Mouse (Mus musculus) liver, embryonic 14.5 days (tissue): ENCODE data around the gene Rbm47. TPM values are rescaled to one million over a fixed set of nuclear protein-coding genes. Genes with fewer than 3 reads are reported as not detected.

Source experiments
- ATAC-seq: fragments of 200-750 bp; cut with Nextera tagmentation; 2 replicates; pipeline ENCODE4 v1.8.0; 2017; ENCODE audit warnings: moderate number of reproducible peaks, mild to moderate bottlenecking, moderate library complexity; ENCODE audit not compliant: insufficient read depth
- DNase-seq, 3 experiments: peaks; one replicate each; pipeline ENCODE4 v3.0.0-alpha.2; 2012 to 2013; ENCODE audit warnings: low read depth in 3 of 3, low spot score in 3 of 3
- H3K27ac ChIP-seq: fragments of 300-500 bp; sonication (generic); 2 replicates; pipeline ENCODE4 v1.5.1; 2014; ENCODE audit warnings: moderate library complexity, mild to moderate bottlenecking, control low read depth, inconsistent platforms
- H3K27me3 ChIP-seq: fragments of 300-500 bp; sonication (generic); 2 replicates; pipeline ENCODE4 v1.6.1; 2014; ENCODE audit warnings: mild to moderate bottlenecking, low read length, moderate library complexity; ENCODE audit not compliant: control insufficient read depth, insufficient read depth
- H3K36me3 ChIP-seq: fragments of 300-500 bp; sonication (generic); replicated peaks from 2 replicates; pipeline ENCODE4 v1.6.1; 2014; ENCODE audit warnings: low read depth; ENCODE audit not compliant: control insufficient read depth, insufficient read depth
- H3K4me1 ChIP-seq, 2 experiments: fragments of 200-500 bp in 1 of 2; fragments of 300-500 bp in 1 of 2; sonication (generic) in 1 of 2; replicated peaks; 2 replicates each; pipeline ENCODE4 v1.6.1; 2012 to 2014; ENCODE audit warnings: antibody characterized with exemption in 1 of 2, inconsistent platforms in 1 of 2, low read length in 1 of 2; ENCODE audit not compliant: control insufficient read depth in 2 of 2, insufficient read depth in 2 of 2
- H3K4me2 ChIP-seq: fragments of 300-500 bp; sonication (generic); 2 replicates; pipeline ENCODE4 v1.6.1; 2014; ENCODE audit warnings: low read depth, mild to moderate bottlenecking, control low read depth, moderate library complexity
- H3K4me3 ChIP-seq, 2 experiments: fragments of 200-500 bp in 1 of 2; fragments of 300-500 bp in 1 of 2; sonication (generic) in 1 of 2; 2 replicates each; pipeline ENCODE4 v1.5.1; 2012 to 2014; ENCODE audit warnings: low read depth in 2 of 2, low read length in 2 of 2, mild to moderate bottlenecking in 2 of 2, control low read depth in 1 of 2, inconsistent platforms in 1 of 2, moderate library complexity in 1 of 2; ENCODE audit not compliant: insufficient read depth in 1 of 2
- H3K9ac ChIP-seq: fragments of 300-500 bp; sonication (generic); replicated peaks from 2 replicates; pipeline ENCODE4 v1.6.1; 2014; ENCODE audit warnings: mild to moderate bottlenecking, control low read depth, moderate library complexity
- H3K9me3 ChIP-seq: fragments of 300-500 bp; sonication (generic); 2 replicates; pipeline ENCODE4 v1.6.1; 2016; ENCODE audit warnings: low read length, mixed read lengths; ENCODE audit not compliant: control insufficient read depth
- CTCF ChIP-seq: IDR thresholded peaks from 2 replicates; pipeline ENCODE4 v1.5.1; 2016; ENCODE audit warnings: antibody characterized with exemption, low read depth, control low read depth
- EP300 ChIP-seq: IDR thresholded peaks from 2 replicates; pipeline ENCODE4 v1.6.1; 2016; ENCODE audit warnings: antibody characterized with exemption, low read depth
- WGBS: fragments of 180-500 bp; shearing (Covaris S2); extraction: QIAGEN DNeasy Blood & Tissue Kit; methylation state at CpG from one replicate; pipeline ENCODE4 v1.1.7; 2014; ENCODE audit not compliant: insufficient replicate concordance; 5-methylcytosine and 5-hydroxymethylcytosine counted together
- polyA plus RNA-seq, 2 experiments: library from polyadenylated mRNA; depleted of rRNA in 1 of 2; stranded (reverse) in 1 of 2; unstranded in 1 of 2; fragments of >200 nt; fragmentation: Nextera tagmentation in 1 of 2; extraction: Ambion mirVana in 1 of 2; gene quantifications; 2 replicates each; pipeline versions ENCODE4 v1.2.1 to v1.2.3; 2012 to 2014

Gene Rbm47
- polyA plus RNA-seq, 2 experiments, result 3.1 to 7.7 TPM

DNA sequence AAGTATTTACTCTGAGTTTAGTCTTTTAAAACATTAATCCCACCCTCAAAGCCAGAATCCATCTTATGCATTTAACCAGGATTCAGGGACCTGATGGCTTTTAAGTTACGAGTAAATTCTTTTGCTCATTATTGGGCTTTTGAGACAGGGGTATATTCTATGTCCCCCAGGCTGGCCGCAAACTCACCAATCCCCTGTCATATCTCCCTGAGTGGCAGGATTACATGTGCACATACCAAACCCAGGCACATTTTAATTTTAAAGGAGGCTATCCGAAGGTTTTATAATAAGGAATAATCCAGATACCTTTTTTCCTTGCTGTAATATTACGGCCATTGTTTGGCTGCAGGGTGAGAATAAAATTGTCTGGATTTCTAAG, 111.3 kb downstream of the Rbm47 start:
- no peak for ATAC-seq
- H3K9ac ChIP-seq, result no peak overlapping the region
- no peak overlapping the region for H3K4me3 ChIP-seq
- DNase-seq, result no peak
- H3K9me3 ChIP-seq, result no peaks in the 10 kb centered on the region
- no peak for TF ChIP-seq EP300
- no peak for TF ChIP-seq CTCF
- WGBS, result 63% methylated on average over 4 of the region's 4 CpGs
- H3K36me3 ChIP-seq, result no peaks in the 10 kb centered on the region
- H3K4me1 ChIP-seq, result 0 out of 4 replicates have a peak, but pooled peaks cover 0 to 2% of the 10 kb centered on the region in 2 experiments
- no peaks in the 10 kb centered on the region for H3K27me3 ChIP-seq
- H3K27ac ChIP-seq, result no peak overlapping the region
- H3K4me2 ChIP-seq, result no peak overlapping the region

DNA sequence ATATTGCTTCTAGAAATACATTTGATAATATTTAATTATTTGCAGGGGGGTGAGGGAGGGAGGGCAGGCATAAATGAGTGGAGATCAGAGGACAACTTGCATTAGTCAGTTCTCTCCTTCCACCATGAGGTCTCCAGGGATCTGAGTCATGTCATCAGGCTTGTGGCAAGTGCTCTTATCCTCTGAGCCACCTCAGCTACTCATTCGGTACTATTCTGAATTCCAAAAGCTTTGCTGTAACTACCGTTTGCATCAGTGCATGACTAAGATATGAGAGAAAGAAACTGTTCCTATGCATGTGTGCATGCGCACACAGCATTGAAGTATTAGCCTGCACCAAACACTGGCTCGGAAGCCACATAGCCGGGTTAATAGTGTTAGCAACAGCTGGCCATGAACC, 114.1 kb downstream of the Rbm47 start:
- TF ChIP-seq CTCF (no peak), EP300 (no peak)
- Histone ChIP-seq H3K4me2 (no peak overlapping the region), H3K4me3 (no peak overlapping the region), H3K9ac (no peak overlapping the region), H3K4me1 (0 out of 4 replicates have a peak, but pooled peaks cover 0 to 2% of the 10 kb centered on the region in 2 experiments), H3K9me3 (no peaks in the 10 kb centered on the region), H3K36me3 (no peaks in the 10 kb centered on the region), H3K27me3 (no peaks in the 10 kb centered on the region; the same call in 1 of the 2 replicates), H3K27ac (no peak overlapping the region)
- ATAC-seq (no peak), DNase-seq (no peak)
- WGBS, result 69% methylated on average over 5 of the region's 5 CpGs

DNA sequence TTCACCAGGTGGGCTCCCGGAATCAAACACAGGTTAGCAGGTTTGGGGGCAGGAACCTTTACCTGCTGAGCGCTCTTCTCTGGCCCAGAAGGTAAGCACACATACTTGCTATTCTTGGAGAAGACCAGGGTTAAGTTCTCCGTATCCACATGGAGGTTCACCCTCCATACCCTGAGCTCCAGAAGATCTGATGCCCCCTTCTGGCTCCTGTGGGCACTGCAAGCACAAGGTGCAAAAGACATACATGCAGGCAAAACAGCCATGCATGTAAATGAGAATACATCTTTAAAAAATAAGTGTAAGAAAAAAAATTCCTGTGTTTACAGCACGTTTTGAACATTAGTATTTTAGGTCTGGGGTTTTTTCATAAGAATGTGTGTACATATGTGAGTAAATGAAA, 116.2 kb downstream of the Rbm47 start:
- no peaks in the 10 kb centered on the region for H3K9me3 ChIP-seq
- no peak overlapping the region for H3K9ac ChIP-seq
- WGBS, result 65% methylated on average over 4 of the region's 4 CpGs
- no peak for TF ChIP-seq EP300
- TF ChIP-seq CTCF, result peak; percentile 56
- ATAC-seq (no peak), DNase-seq (no peak)
- H3K27me3 ChIP-seq, result no peaks in the 10 kb centered on the region; the same call in 1 of the 2 replicates
- no peak overlapping the region for H3K27ac ChIP-seq
- H3K36me3 ChIP-seq, result no peaks in the 10 kb centered on the region
- no peak overlapping the region for H3K4me3 ChIP-seq
- no peak overlapping the region for H3K4me2 ChIP-seq
- H3K4me1 ChIP-seq, result no peaks in the 10 kb centered on the region

- ATAC-seq, result peak; percentile 38; the same call in 1 of the 2 replicates
- WGBS, result 53% methylated on average over 9 of the region's 9 CpGs
- DNase-seq, result no peak
Measured at GRCm38 (mm10) chr5:66054394-66054793, 118.5 kb downstream of the Rbm47 start.

DNA sequence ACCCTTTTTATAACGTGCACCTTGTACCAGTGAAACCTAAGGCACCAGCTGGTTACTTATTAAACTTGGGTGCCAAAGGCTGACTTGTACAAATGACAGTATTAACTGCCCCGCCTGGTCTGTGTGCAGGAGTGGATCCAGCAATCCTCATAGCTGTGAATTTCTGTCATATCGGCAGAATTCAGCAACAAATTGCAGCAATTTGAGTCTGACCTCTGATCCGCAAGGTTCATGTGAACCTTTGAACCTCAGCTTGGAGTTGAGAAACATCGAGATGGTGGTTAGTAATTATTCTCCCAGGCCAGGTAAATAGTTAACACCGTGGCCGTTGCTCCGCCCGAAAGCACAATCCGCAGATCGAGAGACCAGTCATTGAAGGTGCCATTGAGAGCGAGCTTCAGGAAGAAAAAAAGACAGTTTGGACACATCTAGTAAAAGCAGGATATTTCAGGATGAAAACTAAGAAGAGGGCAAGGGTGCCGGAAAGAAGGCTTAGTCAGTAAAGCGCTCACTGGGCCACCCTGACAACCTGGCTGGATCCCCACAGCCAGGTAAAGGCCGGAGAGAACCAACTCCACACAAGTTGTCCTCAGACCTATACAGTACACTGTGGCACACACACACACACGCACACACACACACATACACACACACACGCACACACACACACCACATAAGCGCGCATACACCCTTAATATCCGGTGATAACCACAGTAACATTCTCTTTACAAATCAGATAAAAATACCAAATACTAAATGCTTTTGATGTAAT, 120.0 kb downstream of the Rbm47 start:
- no peaks in the 10 kb centered on the region; the same call in 1 of the 2 replicates for H3K27me3 ChIP-seq
- H3K36me3 ChIP-seq, result no peaks in the 10 kb centered on the region
- ATAC-seq, result peak; percentile 80
- 71% methylated on average over 20 of the region's 20 CpGs for WGBS
- H3K4me1 ChIP-seq, result no peaks in the 10 kb centered on the region
- no peak for TF ChIP-seq EP300
- TF ChIP-seq CTCF, result no peak
- peak overlapping the region; percentile 22 for H3K4me2 ChIP-seq
- H3K4me3 ChIP-seq, result peak overlapping the region; percentile 35 to 39
- no peaks in the 10 kb centered on the region for H3K9me3 ChIP-seq
- DNase-seq, result no peak
- no peak overlapping the region for H3K9ac ChIP-seq
- no peak overlapping the region for H3K27ac ChIP-seq

More at GRCm38 (mm10) chr5:66054394-66054793, 118.5 kb downstream of the Rbm47 start:
- Histone ChIP-seq H3K9me3 (no peaks in the 10 kb centered on the region), H3K27ac (no peak overlapping the region), H3K27me3 (no peaks in the 10 kb centered on the region; the same call in 1 of the 2 replicates), H3K4me1 (no peaks in the 10 kb centered on the region), H3K4me3 (peak overlapping the region in 1 of 2 experiments; percentile 39; a peak in 2 of 4 replicates), H3K9ac (no peak overlapping the region), H3K36me3 (no peaks in the 10 kb centered on the region), H3K4me2 (peak overlapping the region; percentile 22; the same call in 1 of the 2 replicates)
- TF ChIP-seq EP300 (no peak), CTCF (no peak)
